ENCODE assay signal across 9 mouse cellular contexts in the genomic region with DNA sequence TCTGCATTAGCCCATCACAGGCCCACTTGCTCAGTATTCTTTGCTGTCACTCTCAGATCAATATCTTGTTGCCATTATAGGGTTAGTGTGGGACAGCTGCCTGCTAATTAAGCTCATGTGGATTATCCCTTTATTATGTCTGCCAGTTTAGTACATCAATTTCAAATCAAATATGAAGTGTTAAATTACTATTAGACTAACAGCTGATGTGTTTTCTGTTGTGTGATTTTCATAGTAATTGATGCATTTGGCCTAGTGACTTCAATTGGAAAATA. TPM values are rescaled to one million over a fixed set of nuclear protein-coding genes. Genes with fewer than 3 reads are reported as not detected.
DNase-seq lines count a peak whose midpoint lies in the region; ATAC-seq and TF ChIP-seq lines count a peak whose summit lies in the region.
"Had no signal": no experiment of that assay in that cellular context is flagged by ENCODE, and none has a peak within 500 bp of the region (broad histone marks: within the 10 kb centered on the region; RNA-seq: fewer than 3 reads in every experiment).

No protein-coding gene starts in this region.

- DNase-seq in hindbrain, postnatal 0 days (ENCODE audit: low spot score): no peak
- no peak for DNase-seq in midbrain, embryonic 14.5 days
- peak; percentile 30 for DNase-seq in forebrain, embryonic 14.5 days (ENCODE audit: low spot score)
- DNase-seq in embryo, embryonic 10 days (ENCODE audit: low spot score): no peak
- DNase-seq: cerebellum, adult 8-10 months had no signal

- no peak overlapping the region for H3K9ac ChIP-seq in hindbrain, embryonic 12.5 days
- H3K9ac ChIP-seq in hindbrain, postnatal 0 days (replicated peaks; ENCODE audit: low read length): no peak overlapping the region
- 0 out of 2 replicates have a peak overlapping the region, but pooled peaks have one; percentile 10 for H3K9ac ChIP-seq in midbrain, embryonic 14.5 days (replicated peaks; ENCODE audit: low read length)
- H3K9ac ChIP-seq in midbrain, embryonic 16.5 days (ENCODE audit: low read depth, low read length): no peak overlapping the region
- H3K9ac ChIP-seq in forebrain, embryonic 14.5 days (ENCODE audit: low read length): no peak overlapping the region
- no peak overlapping the region for H3K9ac ChIP-seq in neural tube, embryonic 14.5 days (replicated peaks; ENCODE audit: low read depth, low read length)
- H3K9ac ChIP-seq: stomach, embryonic 15.5 days had no signal

- H3K4me3 ChIP-seq in hindbrain, embryonic 12.5 days: no peak overlapping the region
- no peak overlapping the region for H3K4me3 ChIP-seq in hindbrain, postnatal 0 days (ENCODE audit: low read length)
- H3K4me3 ChIP-seq in midbrain, embryonic 14.5 days (replicated peaks; ENCODE audit: low read depth, low read length): no peak overlapping the region
- no peak overlapping the region for H3K4me3 ChIP-seq in midbrain, embryonic 16.5 days (ENCODE audit: low read depth, low read length)
- H3K4me3 ChIP-seq in forebrain, embryonic 14.5 days (ENCODE audit: low read depth, low read length): no peak overlapping the region
- no peak overlapping the region for H3K4me3 ChIP-seq in neural tube, embryonic 14.5 days (ENCODE audit: low read depth, low read length)
- H3K4me3 ChIP-seq: stomach, embryonic 15.5 days had no signal

- no peaks in the 10 kb centered on the region for H3K36me3 ChIP-seq in hindbrain, embryonic 12.5 days
- H3K36me3 ChIP-seq in hindbrain, postnatal 0 days (ENCODE audit: insufficient read depth, low read length): no peaks in the 10 kb centered on the region
- peaks cover 6% of the 10 kb centered on the region; the same call in 1 of the 2 replicates for H3K36me3 ChIP-seq in midbrain, embryonic 14.5 days (ENCODE audit: control insufficient read depth, insufficient read depth, low read length)
- H3K36me3 ChIP-seq in midbrain, embryonic 16.5 days (ENCODE audit: control insufficient read depth, insufficient read depth, low read length): no peaks in the 10 kb centered on the region
- H3K36me3 ChIP-seq in forebrain, embryonic 14.5 days (ENCODE audit: control insufficient read depth, insufficient read depth, low read length): peaks cover 10% of the 10 kb centered on the region
- H3K36me3 ChIP-seq in neural tube, embryonic 14.5 days (ENCODE audit: control insufficient read depth, insufficient read depth, low read length): no peaks in the 10 kb centered on the region; the same call in 1 of the 2 replicates
- H3K36me3 ChIP-seq: stomach, embryonic 15.5 days had no signal

- peaks cover 45% of the 10 kb centered on the region for H3K4me1 ChIP-seq in hindbrain, embryonic 12.5 days
- peaks cover 28% of the 10 kb centered on the region for H3K4me1 ChIP-seq in hindbrain, postnatal 0 days (ENCODE audit: insufficient read depth, low read length)
- H3K4me1 ChIP-seq in midbrain, embryonic 14.5 days (ENCODE audit: control insufficient read depth, insufficient read depth, low read length): peaks cover 40% of the 10 kb centered on the region
- H3K4me1 ChIP-seq in midbrain, embryonic 16.5 days (ENCODE audit: control insufficient read depth, insufficient read depth, low read length): peaks cover 29% of the 10 kb centered on the region
- H3K4me1 ChIP-seq in forebrain, embryonic 14.5 days (ENCODE audit: control insufficient read depth, insufficient read depth, low read length): peaks cover 30% of the 10 kb centered on the region
- H3K4me1 ChIP-seq in neural tube, embryonic 14.5 days (ENCODE audit: control insufficient read depth, insufficient read depth, low read length): peaks cover 16% of the 10 kb centered on the region

- H3K4me2 ChIP-seq in hindbrain, embryonic 12.5 days (replicated peaks): no peak overlapping the region
- H3K4me2 ChIP-seq in hindbrain, postnatal 0 days (ENCODE audit: low read depth, low read length): no peak overlapping the region
- H3K4me2 ChIP-seq in midbrain, embryonic 14.5 days (ENCODE audit: low read length): no peak overlapping the region
- H3K4me2 ChIP-seq in midbrain, embryonic 16.5 days (ENCODE audit: low read length): no peak overlapping the region
- no peak overlapping the region for H3K4me2 ChIP-seq in forebrain, embryonic 14.5 days (ENCODE audit: low read length)
- no peak overlapping the region for H3K4me2 ChIP-seq in neural tube, embryonic 14.5 days (ENCODE audit: low read depth, low read length)

- H3K27me3 ChIP-seq in hindbrain, embryonic 12.5 days: no peaks in the 10 kb centered on the region
- H3K27me3 ChIP-seq in hindbrain, postnatal 0 days (ENCODE audit: insufficient read depth, low read length): no peaks in the 10 kb centered on the region
- H3K27me3 ChIP-seq in midbrain, embryonic 14.5 days (ENCODE audit: control insufficient read depth, insufficient read depth, low read length): no peaks in the 10 kb centered on the region
- H3K27me3 ChIP-seq in midbrain, embryonic 16.5 days (ENCODE audit: control insufficient read depth, insufficient read depth, low read depth, low read length): no peaks in the 10 kb centered on the region
- no peaks in the 10 kb centered on the region for H3K27me3 ChIP-seq in forebrain, embryonic 14.5 days (replicated peaks; ENCODE audit: control insufficient read depth, insufficient read depth, low read length)
- no peaks in the 10 kb centered on the region for H3K27me3 ChIP-seq in neural tube, embryonic 14.5 days (ENCODE audit: control insufficient read depth, insufficient read depth, low read length)
- H3K27me3 ChIP-seq: stomach, embryonic 15.5 days had no signal

- no peaks in the 10 kb centered on the region for H3K9me3 ChIP-seq in hindbrain, embryonic 12.5 days (replicated peaks)
- no peaks in the 10 kb centered on the region for H3K9me3 ChIP-seq in hindbrain, postnatal 0 days (ENCODE audit: low read length)
- no peaks in the 10 kb centered on the region for H3K9me3 ChIP-seq in midbrain, embryonic 14.5 days (ENCODE audit: control insufficient read depth, low read length)
- no peaks in the 10 kb centered on the region for H3K9me3 ChIP-seq in midbrain, embryonic 16.5 days (replicated peaks; ENCODE audit: control insufficient read depth, low read length, poor library complexity, severe bottlenecking)
- no peaks in the 10 kb centered on the region for H3K9me3 ChIP-seq in forebrain, embryonic 14.5 days (replicated peaks; ENCODE audit: control insufficient read depth, low read length)
- no peaks in the 10 kb centered on the region for H3K9me3 ChIP-seq in neural tube, embryonic 14.5 days (ENCODE audit: control insufficient read depth, low read length)
- H3K9me3 ChIP-seq: stomach, embryonic 15.5 days had no signal

- H3K27ac ChIP-seq in hindbrain, embryonic 12.5 days: peak overlapping the region; percentile 69
- H3K27ac ChIP-seq in hindbrain, postnatal 0 days: no peak overlapping the region
- peak overlapping the region; percentile 32; the same call in 1 of the 2 replicates for H3K27ac ChIP-seq in midbrain, embryonic 14.5 days (replicated peaks; ENCODE audit: low read depth, low read length)
- H3K27ac ChIP-seq in midbrain, embryonic 16.5 days (ENCODE audit: low read length): no peak overlapping the region
- H3K27ac ChIP-seq in forebrain, embryonic 14.5 days (ENCODE audit: low read depth, low read length): peak overlapping the region; percentile 23
- peak overlapping the region; percentile 62; the same call in 1 of the 2 replicates for H3K27ac ChIP-seq in neural tube, embryonic 14.5 days (ENCODE audit: low read depth, low read length)

- TF ChIP-seq CTCF in hindbrain, postnatal 0 days (IDR thresholded peaks at IDR 0.05; ENCODE audit: low read depth): no peak

- ATAC-seq in hindbrain, embryonic 12.5 days (ENCODE audit: low FRiP score): peak; percentile 33; the same call in 1 of the 2 replicates
- no peak for ATAC-seq in hindbrain, postnatal 0 days
- no peak for ATAC-seq in midbrain, embryonic 14.5 days (ENCODE audit: low FRiP score, low TSS enrichment)
- no peak for ATAC-seq in midbrain, embryonic 16.5 days
- ATAC-seq in forebrain, embryonic 14.5 days: no peak
- no peak; the same call in 1 of the 2 replicates for ATAC-seq in neural tube, embryonic 14.5 days (ENCODE audit: low read depth)

RNA-seq across cellular contexts. Expression of gene Daam1, which starts 25.5 kb away (rescaled TPM):
- 17.4 and 19.3 TPM in 2 replicates for polyA plus RNA-seq in hindbrain, embryonic 12.5 days (2016; fragmentation: Nextera tagmentation; extraction: Ambion mirVana)
- 46.8 and 54.5 TPM in 2 replicates for total RNA-seq in hindbrain, postnatal 0 days (2014; rRNA removed)
- 21.9 and 22.3 TPM in 2 replicates for polyA plus RNA-seq in hindbrain, postnatal 0 days (2015; fragmentation: Nextera tagmentation; extraction: Ambion mirVana)
- 41.4 and 42.8 TPM in 2 replicates for polyA plus RNA-seq in midbrain, embryonic 14.5 days (2014; fragmentation: Nextera tagmentation; extraction: Ambion mirVana)
- polyA plus RNA-seq in midbrain, embryonic 16.5 days (2015; fragmentation: Nextera tagmentation; extraction: Ambion mirVana): 33.0 and 33.4 TPM in 2 replicates
- 29.9 and 40.9 TPM in 2 replicates for polyA plus RNA-seq in forebrain, embryonic 14.5 days (2014; fragmentation: Nextera tagmentation; extraction: Ambion mirVana)
- 33.0 and 55.2 TPM in 2 replicates for polyA plus RNA-seq in neural tube, embryonic 14.5 days (2014; fragmentation: Nextera tagmentation; extraction: Ambion mirVana)

Comparison
In these comparisons a context has a peak if more than half of its experiments do, and no peak if none do; other contexts are left out.
1. H3K27ac ChIP-seq: peak in hindbrain, embryonic 12.5 days (single experiment), midbrain, embryonic 14.5 days (single experiment), forebrain, embryonic 14.5 days (single experiment) and neural tube, embryonic 14.5 days (single experiment); none in hindbrain, postnatal 0 days (single experiment) and midbrain, embryonic 16.5 days (single experiment).